Mouse (Mus musculus) adrenal gland, adult 10 weeks (tissue): Measurements from ENCODE around the gene Zfp287. TPM values are rescaled to one million over a fixed set of nuclear protein-coding genes. Genes with fewer than 3 reads are reported as not detected.

Experiments
- polyA plus RNA-seq: library from polyadenylated mRNA; stranded (reverse); fragments of 350-450 nt; fragmentation: Illumina TruSeq; extraction: RNeasy Lipid Tissue Mini Kit (QIAGEN cat#74804); gene quantifications from one replicate; pipeline ENCODE4 v1.2.3, GENCODE M21; 2014; ENCODE audit warnings: low read depth, low replicate concordance

Gene Zfp287
- 5.1 TPM for polyA plus RNA-seq

GRCm38 (mm10) chr11:62731311-62732021 lies at the start of gene Zfp287:
Gene Zfp287, minus strand, starts transcription at chr11:62731905.

GRCm38 (mm10) chr11:62752780-62753179 lies 21.1 kb upstream of the Zfp287 start, which contains the start of gene Gm10428:
Gene Gm10428, plus strand, starts transcription at chr11:62753100.

Other genes starting within 250 kb of the Zfp287 start
- 24.9 TPM for gene Cenpv, start 192.6 kb downstream of the Zfp287 start, polyA plus RNA-seq
- gene Ubb, start 180.7 kb downstream of the Zfp287 start, polyA plus RNA-seq: 52.3 TPM
- not detected for gene Trpv2, start 157.4 kb downstream of the Zfp287 start, polyA plus RNA-seq
- 42.9 TPM for gene Lrrc75a, start 83.4 kb downstream of the Zfp287 start, polyA plus RNA-seq
- 34.5 TPM for gene Mmgt2, start 83.2 kb downstream of the Zfp287 start, polyA plus RNA-seq
- not detected for gene Gm10428, start 21.2 kb upstream of the Zfp287 start, polyA plus RNA-seq
- 3.1 TPM for gene Zfp286, start 57.6 kb upstream of the Zfp287 start, polyA plus RNA-seq
- 4.7 TPM for gene Trim16, start 88.3 kb upstream of the Zfp287 start, polyA plus RNA-seq
- not detected for gene Fbxw10, start 115.2 kb upstream of the Zfp287 start, polyA plus RNA-seq
- 139 TPM for gene Tvp23b, start 147.6 kb upstream of the Zfp287 start, polyA plus RNA-seq
- not detected for gene Cdrt4, start 219.3 kb upstream of the Zfp287 start, polyA plus RNA-seq